Comparison of ENCODE assay signal across 15 mouse cellular contexts in genomic region chr9:44718937-44719631, GRCm38 (mm10). TPM values are rescaled to one million over a fixed set of nuclear protein-coding genes. Genes with fewer than 3 reads are reported as not detected.
DNase-seq lines count a peak whose midpoint lies in the region; ATAC-seq lines count a peak whose summit lies in the region.
"Had no signal": no experiment of that assay in that cellular context is flagged by ENCODE, and none has a peak within 500 bp of the region (broad histone marks: within the 10 kb centered on the region; RNA-seq: fewer than 3 reads in every experiment).

No protein-coding gene starts in this region.

- H3K9ac ChIP-seq in hindbrain, embryonic 16.5 days (ENCODE audit: low read depth, low read length): no peak overlapping the region
- H3K9ac ChIP-seq in neural tube, embryonic 14.5 days (replicated peaks; ENCODE audit: low read depth, low read length): no peak overlapping the region
- H3K9ac ChIP-seq: liver, postnatal 0 days had no signal

- WGBS in hindbrain, embryonic 16.5 days: 69% methylated on average over 12 of the region's 12 CpGs
- WGBS in neural tube, embryonic 14.5 days: 86% methylated on average over 12 of the region's 12 CpGs

- DNase-seq in left cerebral cortex, postnatal 4 days: peak; percentile 75
- no peak for DNase-seq in left cerebral cortex, adult 18-20 months (ENCODE audit: low spot score in 2 of 2)
- DNase-seq in cerebellum, postnatal 14 days: peak; percentile 78 to 85
- DNase-seq in frontal cortex, postnatal 36 days (ENCODE audit: low spot score in 2 of 2): no peak
- no peak for DNase-seq in frontal cortex, postnatal 10 days (ENCODE audit: low spot score in 2 of 2)
- DNase-seq in heart, adult 18-20 months: no peak
- DNase-seq: liver, postnatal 0 days had no signal

- intact Hi-C loops in left cerebral cortex, postnatal 4 days (cut with DNase I): no loop called here

- H3K36me3 ChIP-seq in hindbrain, embryonic 16.5 days (ENCODE audit: control insufficient read depth, insufficient read depth, low read length): peaks cover 14% of the 10 kb centered on the region
- H3K36me3 ChIP-seq in neural tube, embryonic 14.5 days (ENCODE audit: control insufficient read depth, insufficient read depth, low read length): peaks cover 18% of the 10 kb centered on the region; the same call in 1 of the 2 replicates

- H3K4me3 ChIP-seq in hindbrain, embryonic 16.5 days (ENCODE audit: low read length): no peak overlapping the region
- no peak overlapping the region for H3K4me3 ChIP-seq in neural tube, embryonic 14.5 days (ENCODE audit: low read depth, low read length)

- H3K4me1 ChIP-seq in hindbrain, embryonic 16.5 days (ENCODE audit: control insufficient read depth, insufficient read depth, low read depth, low read length): peaks cover 55% of the 10 kb centered on the region
- H3K4me1 ChIP-seq in neural tube, embryonic 14.5 days (ENCODE audit: control insufficient read depth, insufficient read depth, low read length): peaks cover 30% of the 10 kb centered on the region

- no peak for ATAC-seq in hindbrain, embryonic 16.5 days
- no peak for ATAC-seq in neural tube, embryonic 14.5 days (ENCODE audit: low read depth)
- ATAC-seq: intestine, postnatal 0 days; liver, postnatal 0 days had no signal

- H3K27me3 ChIP-seq in hindbrain, embryonic 16.5 days (replicated peaks; ENCODE audit: control insufficient read depth, insufficient read depth, low read length): no peaks in the 10 kb centered on the region
- H3K27me3 ChIP-seq in neural tube, embryonic 14.5 days (ENCODE audit: control insufficient read depth, insufficient read depth, low read length): no peaks in the 10 kb centered on the region
- H3K27me3 ChIP-seq: CH12.LX had no signal

- H3K9me3 ChIP-seq in hindbrain, embryonic 16.5 days (ENCODE audit: control insufficient read depth, low read length): no peaks in the 10 kb centered on the region
- no peaks in the 10 kb centered on the region for H3K9me3 ChIP-seq in neural tube, embryonic 14.5 days (ENCODE audit: control insufficient read depth, low read length)

- peak overlapping the region; percentile 73 for H3K4me2 ChIP-seq in hindbrain, embryonic 16.5 days (ENCODE audit: low read length)
- 0 out of 2 replicates have a peak overlapping the region, but pooled peaks have one; percentile 84 for H3K4me2 ChIP-seq in neural tube, embryonic 14.5 days (ENCODE audit: low read depth, low read length)

- H3K27ac ChIP-seq in hindbrain, embryonic 16.5 days (ENCODE audit: low read depth, low read length): no peak overlapping the region
- H3K27ac ChIP-seq in neural tube, embryonic 14.5 days (ENCODE audit: low read depth, low read length): no peak overlapping the region

RNA-seq across cellular contexts. Expression of gene Phldb1, which starts 15.9 kb away (rescaled TPM):
- 100 to 1,000 TPM; 132 to 141 TPM for total RNA-seq in left cerebral cortex, postnatal 4 days (2021)
- total RNA-seq in left cerebral cortex, adult 18-20 months (2021): 10 to 100 TPM; 59.0 to 67.4 TPM
- polyA plus RNA-seq in hindbrain, embryonic 16.5 days (2015; fragmentation: Nextera tagmentation; extraction: Ambion mirVana): 37.4 and 44.2 TPM in 2 replicates
- 38.8 and 45.5 TPM in 2 replicates for polyA plus RNA-seq in neural tube, embryonic 14.5 days (2014; fragmentation: Nextera tagmentation; extraction: Ambion mirVana)
- total RNA-seq in heart, adult 18-20 months (2021): 100 to 1,000 TPM; 109 to 125 TPM

RNA-seq across cellular contexts. Expression of gene Treh, which starts 46.1 kb away (rescaled TPM):
- total RNA-seq in left cerebral cortex, postnatal 4 days (2021): not detected
- not detected for total RNA-seq in left cerebral cortex, adult 18-20 months (2021)
- not detected in 2 replicates for polyA plus RNA-seq in hindbrain, embryonic 16.5 days (2015; fragmentation: Nextera tagmentation; extraction: Ambion mirVana)
- not detected in 2 replicates for polyA plus RNA-seq in neural tube, embryonic 14.5 days (2014; fragmentation: Nextera tagmentation; extraction: Ambion mirVana)
- total RNA-seq in heart, adult 18-20 months (2021): not detected
- total RNA-seq: CH12.LX; granulocyte monocyte progenitor cell, adult 5-6 weeks; layer of hippocampus, postnatal 25 days; monocyte, adult 5-6 weeks had no signal
- polyA plus RNA-seq: brain, embryonic 14.5 days had no signal

RNA-seq across cellular contexts. Expression of gene Arcn1, which starts 48.6 kb away (rescaled TPM):
- 100 to 1,000 TPM; 116 to 122 TPM for total RNA-seq in left cerebral cortex, postnatal 4 days (2021)
- total RNA-seq in left cerebral cortex, adult 18-20 months (2021): 10 to 100 TPM; 90.0 to 95.3 TPM
- polyA plus RNA-seq in hindbrain, embryonic 16.5 days (2015; fragmentation: Nextera tagmentation; extraction: Ambion mirVana): 130 and 145 TPM in 2 replicates
- 153 and 177 TPM in 2 replicates for polyA plus RNA-seq in neural tube, embryonic 14.5 days (2014; fragmentation: Nextera tagmentation; extraction: Ambion mirVana)
- total RNA-seq in heart, adult 18-20 months (2021): 10 to 100 TPM; 82.7 to 82.8 TPM

RNA-seq across cellular contexts. Expression of gene Ift46, which starts 48.6 kb away (rescaled TPM):
- 100 to 1,000 TPM; 111 to 114 TPM for total RNA-seq in left cerebral cortex, postnatal 4 days (2021)
- 10 to 100 TPM; 67.8 to 72.0 TPM for total RNA-seq in left cerebral cortex, adult 18-20 months (2021)
- 152 and 160 TPM in 2 replicates for polyA plus RNA-seq in hindbrain, embryonic 16.5 days (2015; fragmentation: Nextera tagmentation; extraction: Ambion mirVana)
- polyA plus RNA-seq in neural tube, embryonic 14.5 days (2014; fragmentation: Nextera tagmentation; extraction: Ambion mirVana): 160 and 170 TPM in 2 replicates
- 10 to 100 TPM; 18.1 to 29.7 TPM for total RNA-seq in heart, adult 18-20 months (2021)

Comparison
In these comparisons a context has a peak if more than half of its experiments do, and no peak if none do; other contexts are left out.
1. DNase-seq: peak in left cerebral cortex, postnatal 4 days (single experiment) and cerebellum, postnatal 14 days (2 of 2); none in left cerebral cortex, adult 18-20 months (0 of 2), frontal cortex, postnatal 36 days (0 of 2), frontal cortex, postnatal 10 days (0 of 2) and heart, adult 18-20 months (0 of 2).